Mouse (Mus musculus): ENCODE results near the gene Gm9922. TPM values are rescaled to one million over a fixed set of nuclear protein-coding genes. Genes with fewer than 3 reads are reported as not detected.

The Gm9922 gene
- 0.34 and 0.55 TPM in 2 replicates for polyA plus RNA-seq (2012; rRNA removed)

GRCm38 (mm10) chr14:101729237-101729971 is at the start of gene Gm9922, which contains the start of gene Lmo7:
TSS of gene Gm9922 (minus strand) at chr14:101729814.
TSS of gene Lmo7 (plus strand) at chr14:101729957.

Other genes starting within 250 kb of the Gm9922 start
- 8.1 and 9.8 TPM in 2 replicates for gene Tbc1d4, start 120.6 kb downstream of the Gm9922 start, polyA plus RNA-seq (2012; rRNA removed)
- 47.2 and 52.0 TPM in 2 replicates for gene Commd6, start 89.1 kb downstream of the Gm9922 start, polyA plus RNA-seq (2012; rRNA removed)
- 132 and 146 TPM in 2 replicates for gene Uchl3, start 75.8 kb downstream of the Gm9922 start, polyA plus RNA-seq (2012; rRNA removed)
- 4.4 and 6.3 TPM in 2 replicates for gene Lmo7, start 143 bp upstream of the Gm9922 start, polyA plus RNA-seq (2012; rRNA removed)